Mouse (Mus musculus) heart, adult 9 months (tissue): ENCODE measurements around the gene Plxnb1.

ENCODE experiments used
- DNase-seq, 2 experiments: peaks; one replicate each; pipeline ENCODE4 v3.0.0; 2022; ENCODE audit warnings: low spot score in 2 of 2

Gene Plxnb1

DNA sequence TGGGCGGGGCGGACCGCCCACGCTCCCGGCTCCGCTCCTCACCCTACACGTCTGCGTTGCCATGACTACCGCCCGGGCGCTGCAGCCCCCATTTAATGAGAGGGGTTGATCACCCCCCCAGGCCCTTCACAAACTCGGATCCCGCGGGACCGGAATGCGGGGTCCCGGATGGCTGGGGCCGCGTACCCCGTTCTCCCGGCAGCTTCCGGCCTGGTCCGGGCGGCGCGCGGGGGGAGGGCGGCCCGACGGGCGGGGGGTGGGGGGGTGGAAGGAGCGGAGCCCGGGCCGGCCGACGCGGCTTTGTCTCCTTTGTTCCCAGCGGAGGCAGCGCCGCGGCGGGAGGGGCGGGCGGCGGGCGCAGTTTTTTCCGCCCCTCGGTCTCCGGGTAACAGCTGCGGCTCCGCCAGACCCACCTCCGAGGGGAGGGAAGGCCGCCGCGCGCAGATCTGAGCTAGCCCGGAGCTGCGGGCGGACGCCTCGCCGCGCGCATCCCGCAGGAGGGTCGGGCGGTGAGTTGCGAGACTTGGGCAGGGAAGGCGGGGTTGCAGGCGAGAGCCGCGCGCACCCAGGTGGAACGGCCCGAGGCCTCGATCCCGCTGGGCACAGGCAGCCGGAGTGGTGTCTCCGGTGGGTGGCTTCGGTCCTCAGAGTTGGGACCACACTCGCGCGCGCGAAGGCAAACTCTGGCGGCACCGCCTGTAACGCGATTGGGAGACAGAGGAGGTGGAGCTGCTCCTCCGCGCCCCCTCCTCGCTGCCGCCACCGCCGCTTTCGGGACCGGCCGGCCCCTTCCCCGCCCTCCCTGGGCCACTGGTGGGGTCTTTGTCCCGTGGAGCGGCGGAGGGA is at the start of gene Plxnb1:
TSS of gene Plxnb1 (plus strand) at position 253 of the 846 bp plus-strand sequence.
- DNase-seq: peak; percentile 55 to 56

DNA sequence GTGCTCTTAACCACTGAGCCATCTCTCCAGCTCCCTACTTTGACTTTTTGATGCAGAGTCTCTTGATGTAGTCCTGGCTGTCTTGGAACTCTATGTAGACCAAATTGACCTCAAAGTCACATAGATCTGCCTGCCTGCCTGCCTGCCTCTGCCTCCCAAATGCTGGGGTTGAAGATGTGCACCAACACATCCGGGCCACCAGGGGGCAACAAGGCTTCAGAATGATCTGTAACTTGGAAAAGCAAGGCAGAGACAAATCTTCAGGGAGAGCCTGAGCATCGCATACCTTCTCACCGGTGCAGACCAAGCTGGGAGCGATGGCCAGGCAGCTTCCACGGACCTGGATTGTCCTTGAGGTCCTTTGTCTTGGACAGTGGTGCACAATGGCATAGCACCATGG is 48.9 kb upstream of the Plxnb1 start:
- DNase-seq: peak in 1 of 2 experiments; percentile 61

DNA sequence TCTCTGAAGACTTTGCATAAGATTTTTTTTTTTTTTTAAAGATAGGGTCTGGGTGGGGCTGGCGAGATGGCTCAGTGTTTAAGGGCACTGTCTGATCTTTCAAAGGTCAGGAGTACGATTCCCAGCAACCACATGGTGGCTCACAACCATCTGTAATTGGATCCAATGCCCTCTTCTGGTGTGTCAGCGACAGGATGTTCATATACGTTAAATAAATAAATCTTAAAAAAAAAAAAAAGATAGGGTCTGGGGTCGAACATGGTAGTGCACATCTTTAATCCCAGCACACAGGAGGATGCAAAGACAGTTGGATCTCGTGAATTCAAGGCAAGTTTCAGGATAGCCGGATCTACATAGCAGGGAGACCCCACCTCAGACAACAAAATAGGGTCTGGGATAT is 45.9 kb upstream of the Plxnb1 start:
- DNase-seq: no peak

DNA sequence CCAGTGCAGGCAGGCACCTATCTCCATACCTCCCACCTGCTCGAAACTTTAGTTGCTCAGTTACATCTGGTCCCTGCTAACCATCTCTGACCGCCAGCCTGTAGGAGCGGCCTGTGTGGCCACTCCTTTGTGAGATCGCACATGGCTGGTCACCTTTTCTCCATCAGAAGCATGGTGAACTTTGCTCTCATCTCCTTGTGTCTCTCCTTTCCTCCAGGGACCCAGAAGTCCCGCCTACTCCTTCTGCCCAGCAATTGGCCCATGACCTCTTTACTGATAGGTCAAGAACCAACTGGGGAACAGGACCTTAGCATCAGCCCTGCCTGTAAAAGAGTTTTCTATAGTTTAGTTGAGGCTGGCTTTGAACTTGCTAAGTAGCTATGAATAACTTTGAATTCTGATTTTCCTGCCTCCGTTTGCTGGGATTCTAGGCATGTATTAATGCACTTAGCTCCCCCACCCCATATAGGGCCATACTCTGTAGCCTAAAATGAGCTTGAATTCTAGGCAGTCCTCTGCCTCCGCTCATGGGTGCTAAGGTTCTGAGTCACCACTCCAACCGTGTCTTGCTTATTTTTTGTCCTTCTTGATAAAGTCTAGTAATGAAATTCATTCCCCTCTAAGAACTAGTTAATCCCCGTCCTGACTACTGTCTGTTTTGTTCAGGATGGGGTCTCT is 45.1 kb upstream of the Plxnb1 start:
- DNase-seq: no peak

DNA sequence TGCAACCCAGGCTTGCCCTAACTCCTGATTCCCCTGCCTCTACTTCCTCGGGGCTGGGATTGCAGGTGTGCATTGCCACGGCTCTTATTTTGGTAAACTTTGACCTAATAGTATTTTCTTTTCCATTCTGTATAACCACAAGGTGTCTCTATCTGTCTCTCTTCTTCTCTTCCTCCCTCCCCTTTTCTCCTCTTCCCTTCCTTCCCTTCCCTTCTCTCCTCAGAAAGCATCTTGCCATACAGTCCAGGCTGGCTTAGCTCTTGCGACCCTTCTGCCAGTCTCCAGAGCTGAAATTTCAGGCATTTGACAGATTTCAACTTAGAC is 44.6 kb upstream of the Plxnb1 start:
- DNase-seq: no peak

DNA sequence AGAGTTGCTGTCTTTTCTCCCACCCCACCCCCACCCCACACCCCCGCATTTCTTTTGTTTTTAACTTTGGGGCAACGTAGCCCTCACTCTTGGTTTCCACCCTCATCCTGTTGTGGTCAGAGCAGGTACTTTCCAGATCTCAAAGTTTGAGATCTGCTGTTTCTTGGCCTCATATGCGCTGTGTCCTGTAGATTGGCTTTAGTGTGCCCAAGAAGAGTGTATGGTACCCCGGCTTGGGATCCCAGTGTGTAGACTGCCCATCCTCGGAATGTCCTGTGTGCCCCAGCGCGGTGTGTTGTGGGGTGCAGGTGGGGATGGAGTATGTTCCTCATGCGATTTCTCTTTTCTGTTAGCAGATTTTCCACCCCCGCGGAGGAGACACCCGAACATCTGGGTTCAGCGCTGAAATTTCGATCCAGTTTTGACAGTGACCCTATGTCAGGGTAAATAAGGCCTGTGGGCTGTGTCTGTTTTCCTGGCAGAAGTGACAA is 44.1 kb upstream of the Plxnb1 start:
- no peak for DNase-seq

DNA sequence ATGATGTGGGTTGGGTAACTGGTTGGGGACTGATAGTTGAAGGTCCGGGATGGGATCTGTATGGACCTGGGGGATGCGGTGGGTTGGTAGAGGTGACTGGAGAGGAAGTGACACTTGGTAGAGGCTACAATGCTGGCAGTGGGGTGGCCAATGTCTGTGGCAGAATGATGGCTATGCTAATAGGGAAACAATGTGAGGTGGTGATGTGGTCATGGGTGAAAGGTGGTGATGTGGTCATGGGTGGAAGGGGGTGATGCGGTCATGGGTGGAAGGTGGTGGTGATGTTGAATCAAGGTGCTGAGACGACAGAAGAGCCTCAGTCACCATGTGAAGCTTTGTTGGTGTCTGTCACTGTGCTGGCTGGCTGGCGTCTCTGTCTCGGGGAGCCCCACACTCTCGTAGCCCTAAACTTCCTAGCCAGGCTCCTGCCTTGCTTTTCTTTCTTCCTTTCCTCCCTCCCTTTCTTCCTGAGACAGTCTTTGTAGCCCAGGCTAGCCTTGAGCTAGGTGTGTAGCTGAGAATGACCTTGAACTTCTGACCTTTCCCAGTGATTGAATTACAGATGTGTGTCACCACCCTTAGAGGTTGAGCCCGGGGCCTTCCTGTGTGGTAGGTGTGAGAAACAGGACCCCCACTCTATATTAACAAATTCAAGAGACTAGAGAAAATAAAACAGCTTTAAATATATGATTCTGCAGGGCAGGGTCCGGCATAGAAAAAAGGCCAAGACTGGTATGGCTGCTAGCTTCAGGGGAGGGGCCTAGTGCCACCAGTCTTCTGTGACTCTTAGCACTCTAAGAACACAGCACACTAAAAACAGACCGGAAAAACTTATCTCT is 43.3 kb upstream of the Plxnb1 start:
- DNase-seq: no peak

DNA sequence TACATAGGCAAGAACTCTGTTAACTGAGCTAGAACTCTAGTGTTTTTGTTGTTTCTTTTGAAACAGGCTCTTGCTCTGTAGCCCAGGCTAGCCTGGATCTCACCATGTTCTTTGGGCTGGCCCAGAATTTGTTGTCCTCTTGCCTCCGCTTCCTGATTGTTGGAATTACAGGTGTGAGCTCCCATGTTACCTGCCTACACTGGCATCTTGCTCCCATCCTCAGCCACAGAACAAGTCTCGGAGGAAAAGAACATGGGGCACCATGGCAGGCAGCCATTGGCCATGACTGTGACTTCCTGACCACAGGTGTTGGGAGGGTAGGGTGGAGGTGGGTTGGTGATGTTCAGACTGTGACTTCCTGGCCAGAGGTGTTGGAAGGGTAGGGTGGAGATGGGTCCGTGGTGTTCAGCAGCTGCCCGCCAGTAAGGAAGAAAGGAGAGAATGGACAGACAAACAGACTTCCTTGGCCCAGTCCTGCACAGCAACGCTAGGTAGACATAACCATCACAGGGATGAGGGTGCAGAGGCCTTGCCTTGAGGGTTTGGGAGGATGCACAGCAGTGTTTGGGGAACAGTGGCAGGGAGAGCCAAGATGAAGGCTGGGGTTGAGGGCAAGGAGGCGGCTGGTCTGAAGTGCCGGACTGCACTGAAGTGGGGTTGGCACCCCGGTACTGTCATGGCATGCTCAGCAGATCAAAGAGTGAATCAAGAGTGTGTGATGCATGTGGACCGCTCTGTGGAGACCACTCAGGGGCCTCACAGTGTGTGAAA is 42.5 kb upstream of the Plxnb1 start:
- no peak for DNase-seq

DNA sequence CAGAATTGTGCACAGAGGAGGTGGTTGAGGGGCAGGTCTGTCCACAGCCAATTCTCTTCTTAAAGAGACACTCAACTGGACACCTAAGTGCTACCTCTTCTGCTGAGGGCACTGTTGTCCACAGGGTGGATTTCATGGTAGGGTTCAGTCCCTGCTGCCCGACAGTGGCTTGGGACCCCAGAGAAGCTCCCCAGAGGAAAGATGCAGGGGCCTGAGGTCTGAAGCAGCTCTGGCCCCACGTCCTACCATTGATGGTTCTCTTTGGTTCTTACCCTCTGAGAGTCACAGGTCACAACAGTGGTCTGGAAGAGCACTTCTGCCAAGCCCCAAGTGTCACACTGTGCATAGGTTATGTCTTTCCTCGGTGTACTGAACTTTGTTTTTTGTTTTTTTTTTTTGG is 41.8 kb upstream of the Plxnb1 start:
- no peak for DNase-seq

DNA sequence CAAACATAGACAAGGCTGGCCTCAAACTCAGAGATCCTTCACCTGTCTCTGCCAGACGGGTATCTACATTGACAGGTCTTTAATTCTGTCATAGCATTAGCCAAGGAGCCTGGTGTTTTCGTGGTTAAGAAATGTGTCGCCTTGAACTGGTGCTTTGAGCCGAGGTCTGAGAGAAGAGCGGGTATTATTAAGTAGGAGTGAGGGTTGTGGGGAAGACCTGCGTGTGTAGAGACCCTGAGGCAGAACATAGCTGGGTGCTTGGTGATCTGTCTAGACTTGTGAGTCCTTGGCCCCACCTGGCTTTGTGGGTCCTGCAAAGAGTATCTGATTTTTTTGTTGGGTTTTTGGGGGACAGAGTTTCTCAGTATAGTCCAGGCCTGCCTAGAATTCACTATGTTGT is 41.3 kb upstream of the Plxnb1 start:
- DNase-seq: no peak

DNA sequence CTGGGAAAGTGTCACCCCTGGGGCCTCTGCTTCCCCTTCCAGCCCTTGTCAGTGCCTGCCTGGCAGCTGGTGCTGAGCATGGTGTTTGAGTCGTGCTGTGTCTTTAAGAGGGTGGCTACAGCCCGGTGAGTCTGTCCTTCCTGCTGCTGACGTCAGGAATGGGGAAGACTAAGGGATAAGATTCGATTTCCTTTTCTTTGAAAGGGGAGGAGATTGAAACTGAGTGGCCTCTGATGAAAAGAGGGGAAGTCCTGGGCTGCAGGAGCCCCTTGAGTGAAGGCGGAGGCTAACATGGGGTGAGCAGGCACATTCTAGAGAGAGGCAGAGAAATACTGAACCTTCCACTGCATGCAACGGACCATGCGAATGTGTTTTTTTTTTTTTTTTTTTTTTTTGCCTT is 40.5 kb upstream of the Plxnb1 start:
- peak; percentile 83 to 90 for DNase-seq

DNA sequence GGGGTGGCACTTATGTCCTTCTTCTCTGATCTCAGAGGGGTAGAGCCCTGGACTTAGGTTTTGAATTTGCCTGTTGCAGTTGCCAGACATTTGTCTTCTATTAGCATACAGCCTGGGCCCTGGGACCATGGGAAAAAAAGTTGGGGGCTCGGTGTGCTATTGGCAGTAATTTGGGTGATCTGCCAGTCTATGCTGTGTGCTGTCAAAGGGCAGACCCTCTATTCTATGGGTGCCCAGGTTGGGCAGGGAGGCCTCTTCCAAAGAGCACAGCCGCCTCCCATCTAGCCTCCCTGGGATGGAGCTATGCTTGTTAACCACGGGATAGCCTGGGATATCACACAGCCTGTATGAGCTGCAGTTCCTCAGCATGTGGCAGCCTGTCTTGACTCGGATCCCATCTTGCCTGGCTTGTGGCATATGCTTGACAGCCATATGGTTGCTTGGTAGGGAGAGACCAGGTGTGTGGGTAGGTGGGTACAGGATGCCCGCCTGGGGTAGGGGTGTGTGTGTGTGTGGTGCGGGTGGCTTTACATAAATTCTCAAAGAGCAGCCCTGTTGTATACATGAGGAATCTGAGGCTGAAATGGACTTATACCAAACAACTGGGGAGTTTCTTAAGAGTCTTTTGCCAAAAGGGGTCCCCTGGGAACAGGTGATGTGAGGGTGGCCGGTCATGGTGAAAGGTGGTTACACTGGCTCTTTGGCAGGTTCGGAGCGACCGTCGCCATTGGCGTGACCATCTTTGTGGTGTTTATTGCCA is 39.7 kb upstream of the Plxnb1 start:
- DNase-seq: no peak

DNA sequence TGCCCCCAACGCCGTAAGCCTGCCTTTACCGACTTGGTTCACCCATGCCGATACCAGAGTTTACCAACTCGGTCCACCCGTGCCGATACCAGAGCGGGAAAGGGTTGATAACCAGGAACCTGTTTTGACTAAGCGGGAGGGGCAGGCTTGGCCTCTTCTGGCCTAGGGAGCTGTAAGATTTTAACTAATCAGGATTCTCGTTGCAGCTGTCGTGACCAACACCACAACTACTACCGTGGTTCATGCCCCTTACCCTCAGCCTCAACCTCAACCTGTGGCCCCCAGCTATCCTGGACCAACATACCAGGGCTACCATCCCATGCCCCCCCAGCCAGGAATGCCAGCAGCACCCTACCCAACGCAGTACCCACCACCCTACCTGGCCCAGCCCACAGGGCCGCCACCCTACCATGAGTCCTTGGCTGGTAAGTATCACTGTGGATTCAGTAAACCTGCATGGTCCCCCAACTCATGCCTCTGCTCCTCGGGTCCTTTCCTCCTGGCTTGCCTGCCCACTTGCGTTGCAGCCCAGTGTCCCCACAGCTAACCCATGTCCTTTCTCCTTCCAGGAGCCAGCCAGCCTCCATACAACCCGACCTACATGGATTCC is 39.0 kb upstream of the Plxnb1 start:
- DNase-seq: no peak

DNA sequence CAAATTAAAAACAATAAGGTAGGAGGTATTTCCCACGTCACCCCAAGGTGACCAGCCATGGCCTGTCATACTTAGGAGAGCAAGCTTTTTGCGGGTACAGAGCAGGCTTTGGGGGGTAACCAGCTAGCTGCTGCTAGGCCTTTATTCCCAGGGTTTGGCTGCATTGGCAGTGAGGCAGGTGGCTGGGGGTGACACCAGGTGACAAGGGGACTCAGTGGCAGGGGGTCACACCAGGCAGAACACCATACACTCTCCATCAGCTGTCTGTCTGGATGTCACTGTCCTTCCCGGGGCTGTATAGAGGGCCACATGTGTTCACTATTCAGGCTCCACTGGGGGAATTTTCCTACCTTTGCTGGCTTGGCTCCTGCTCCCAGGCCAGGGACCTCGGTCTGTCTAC is 38.3 kb upstream of the Plxnb1 start:
- DNase-seq: no peak

DNA sequence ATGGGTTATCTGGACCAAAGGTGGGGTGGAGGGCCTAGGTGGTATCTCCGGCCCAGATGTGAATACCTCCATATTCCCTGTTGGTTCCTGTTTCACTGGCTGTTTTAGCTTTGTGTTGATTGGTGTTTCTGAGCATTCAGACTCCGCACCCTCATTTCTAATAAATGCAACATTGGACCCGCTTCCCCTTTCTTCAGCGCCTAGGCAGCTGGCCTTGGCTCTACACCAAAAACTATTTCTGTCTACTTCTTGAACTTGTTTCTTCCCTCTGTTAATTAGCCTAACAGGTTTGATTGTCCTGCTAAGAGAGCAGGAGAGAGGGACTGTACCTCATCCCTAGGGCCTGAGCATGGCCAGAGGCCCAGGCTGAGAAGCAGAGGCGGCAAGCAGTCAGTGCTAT is 37.6 kb upstream of the Plxnb1 start:
- no peak for DNase-seq

DNA sequence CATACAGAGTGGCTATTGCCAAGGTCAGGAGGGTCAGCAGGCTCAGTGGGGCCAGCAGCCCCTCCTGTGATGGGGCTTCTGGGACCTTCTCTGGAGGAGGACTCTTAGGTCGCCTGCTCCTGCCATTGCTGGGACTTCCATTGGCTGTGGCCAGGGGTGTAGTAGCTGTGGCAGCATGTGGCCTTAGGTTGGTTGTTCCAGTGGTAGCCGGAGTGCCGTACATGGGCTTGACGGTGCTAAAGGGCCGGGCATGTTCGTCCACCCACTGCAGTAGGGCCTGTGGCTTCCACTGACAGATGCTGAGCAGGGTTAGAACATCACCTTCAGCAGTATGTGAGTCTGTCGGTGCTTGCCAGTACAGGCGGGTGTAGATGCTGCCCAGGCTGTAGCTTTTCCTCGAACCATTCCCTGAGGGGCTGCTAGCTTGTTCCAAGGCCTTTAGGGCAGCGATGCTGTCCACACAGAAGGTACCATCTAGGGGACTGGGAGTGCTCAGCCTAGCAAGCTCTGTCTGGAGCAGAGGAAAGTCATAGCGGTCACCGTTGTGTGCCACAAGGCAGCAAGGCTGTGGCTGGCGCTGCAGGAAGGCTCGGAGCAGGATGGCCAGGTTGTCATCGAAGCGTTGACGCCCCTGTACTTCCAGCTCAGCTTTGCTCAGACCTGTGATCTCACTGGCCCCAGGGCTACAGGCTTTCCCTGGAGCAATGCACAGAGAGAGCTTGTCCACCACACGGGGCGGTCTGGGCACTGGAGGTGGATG is 37.0 kb upstream of the Plxnb1 start:
- DNase-seq: no peak

DNA sequence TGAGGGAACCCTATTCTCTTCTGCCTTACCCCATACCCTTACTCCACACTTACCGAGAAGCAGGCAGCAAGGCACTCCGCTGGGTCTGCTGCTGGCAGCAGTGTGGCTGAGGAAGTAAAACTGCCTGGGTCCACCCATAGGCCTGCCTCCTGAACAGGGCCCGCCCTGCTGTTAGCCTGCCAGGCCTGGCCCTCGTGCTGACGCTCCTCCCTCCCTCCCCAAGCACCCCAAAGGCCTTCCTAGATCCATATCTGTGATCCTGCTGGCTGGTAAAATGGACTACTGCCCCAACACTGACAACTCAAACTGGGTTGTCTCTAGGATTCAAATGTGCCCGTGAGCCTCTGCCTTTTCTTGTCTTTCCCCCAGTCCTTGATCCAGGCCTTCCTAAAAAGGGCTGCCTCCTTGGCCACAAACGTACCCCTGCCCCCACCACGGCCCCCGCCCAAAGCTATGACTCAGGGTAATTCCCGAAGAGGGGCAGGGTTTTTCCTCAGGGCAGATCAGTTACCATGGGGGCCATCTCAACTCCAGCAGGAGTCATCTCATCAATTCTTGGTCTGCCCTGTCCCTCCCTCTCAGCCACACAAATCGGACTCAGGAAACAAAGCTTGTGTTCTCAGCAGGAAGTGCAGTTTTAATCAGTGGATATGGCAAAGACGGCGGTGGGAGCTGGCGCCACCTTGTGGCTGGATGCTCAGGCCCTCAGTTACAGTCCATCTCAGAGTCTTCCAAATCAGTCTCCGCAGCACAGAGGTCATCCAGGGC is 35.9 kb upstream of the Plxnb1 start, which contains the start of gene Trex1:
TSS of gene Trex1 (minus strand) at position 599 of the 768 bp plus-strand sequence.
- peak; percentile 94 to 95 for DNase-seq

DNA sequence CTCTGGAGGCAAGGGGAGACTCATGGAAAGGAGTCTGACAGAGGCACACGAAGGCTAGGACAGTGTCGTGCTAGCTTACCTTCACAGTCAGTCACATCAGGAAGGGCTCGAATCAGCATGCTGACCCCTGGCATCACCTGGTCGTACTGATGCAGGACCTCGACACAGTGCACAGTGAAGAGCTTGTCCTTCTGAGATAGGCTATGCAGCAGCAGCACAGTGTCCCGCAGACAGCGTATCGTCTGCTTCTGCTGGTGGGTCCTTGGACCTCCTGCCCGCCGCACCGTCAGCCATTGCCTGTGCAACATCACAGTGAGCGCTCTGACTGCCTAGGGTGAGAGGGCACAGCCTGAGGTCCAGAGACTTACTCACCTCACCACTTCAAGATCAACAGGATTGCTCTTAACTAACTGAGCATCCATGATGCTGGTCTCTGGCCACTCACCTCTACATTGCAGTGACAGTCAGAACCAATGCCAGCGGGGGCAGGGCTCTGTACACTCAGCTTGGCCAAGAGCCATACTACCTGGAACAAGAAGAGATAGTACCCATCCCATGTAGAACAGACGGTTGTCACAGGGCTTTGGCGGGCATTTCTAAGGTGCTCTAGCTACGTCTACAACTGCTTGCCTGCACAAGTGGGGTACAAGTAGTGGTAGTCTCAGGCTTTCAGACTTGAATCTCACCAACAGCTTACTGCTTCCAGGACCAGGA is 34.8 kb upstream of the Plxnb1 start:
- DNase-seq: no peak
